Mouse (Mus musculus) ES-Bruce4 (cell line): ENCODE results near the gene Mrpl54. TPM values are rescaled to one million over a fixed set of nuclear protein-coding genes. Genes with fewer than 3 reads are reported as not detected.

Experiments used
- H3K27ac ChIP-seq: 2 replicates; pipeline ENCODE4 v1.5.1; 2012; ENCODE audit warnings: low read length, inconsistent platforms; ENCODE audit not compliant: insufficient read depth
- H3K27me3 ChIP-seq: 2 replicates; pipeline ENCODE4 v1.6.1; 2012; ENCODE audit warnings: mild to moderate bottlenecking, low read length, inconsistent platforms; ENCODE audit not compliant: control insufficient read depth, poor library complexity, insufficient read depth, severe bottlenecking
- H3K36me3 ChIP-seq: 2 replicates; pipeline ENCODE4 v1.6.1; 2012; ENCODE audit warnings: inconsistent platforms, mild to moderate bottlenecking, low read length, moderate library complexity; ENCODE audit not compliant: control insufficient read depth, poor library complexity, insufficient read depth, severe bottlenecking
- H3K4me1 ChIP-seq: one replicate; pipeline ENCODE4 v1.8.1; 2011; ENCODE audit warnings: low read length; ENCODE audit not compliant: control insufficient read depth, insufficient read depth
- H3K4me3 ChIP-seq: 2 replicates; pipeline ENCODE4 v1.5.1; 2011; ENCODE audit warnings: low read depth, mild to moderate bottlenecking, low read length
- H3K9ac ChIP-seq: 2 replicates; pipeline ENCODE4 v1.6.1; 2012; ENCODE audit warnings: low read depth, mild to moderate bottlenecking, inconsistent platforms; ENCODE audit not compliant: poor library complexity, severe bottlenecking
- H3K9me3 ChIP-seq: replicated peaks from 2 replicates; pipeline ENCODE4 v1.6.1; 2012; ENCODE audit warnings: mild to moderate bottlenecking, low read length, inconsistent platforms; ENCODE audit not compliant: control insufficient read depth, poor library complexity, insufficient read depth, severe bottlenecking
- CTCF ChIP-seq: IDR thresholded peaks from one replicate; pipeline ENCODE4 v1.8.1; 2011; ENCODE audit warnings: low read depth, low read length
- EP300 ChIP-seq: IDR thresholded peaks from 2 replicates; pipeline ENCODE4 v1.6.1; 2011; ENCODE audit warnings: low read depth, low read length; ENCODE audit not compliant: insufficient read depth
- POLR2A ChIP-seq: IDR thresholded peaks from one replicate; pipeline ENCODE4 v1.8.1; 2011; ENCODE audit warnings: low read length; ENCODE audit not compliant: insufficient read depth
- polyA plus RNA-seq: library from polyadenylated mRNA; stranded (reverse); fragments of >200 nt; gene quantifications from 2 replicates; pipeline ENCODE4 v1.2.4, GENCODE M21; 2011; ENCODE audit warnings: low read depth; ENCODE audit not compliant: missing spikeins, insufficient read depth, insufficient read length

Mrpl54 gene
- polyA plus RNA-seq, 1 experiment, result 52.2 TPM

GRCm38 (mm10) chr10:81306837-81307682 is 40.3 kb upstream of the Mrpl54 start:
- no peaks in the 10 kb centered on the region for H3K4me1 ChIP-seq
- H3K4me3 ChIP-seq, result no peak overlapping the region
- H3K36me3 ChIP-seq, result no peaks in the 10 kb centered on the region; the same call in 1 of the 2 replicates
- H3K27me3 ChIP-seq, result no peaks in the 10 kb centered on the region
- TF ChIP-seq EP300, result no peak
- TF ChIP-seq CTCF, result no peak
- H3K9ac ChIP-seq, result no peak overlapping the region
- no peaks in the 10 kb centered on the region for H3K9me3 ChIP-seq
- no peak overlapping the region for H3K27ac ChIP-seq

- Histone ChIP-seq H3K27ac (no peak overlapping the region), H3K36me3 (no peaks in the 10 kb centered on the region; the same call in 1 of the 2 replicates), H3K9me3 (no peaks in the 10 kb centered on the region), H3K27me3 (no peaks in the 10 kb centered on the region), H3K9ac (no peak overlapping the region), H3K4me3 (no peak overlapping the region), H3K4me1 (no peaks in the 10 kb centered on the region)
- TF ChIP-seq CTCF (no peak), EP300 (no peak), POLR2A (no peak)
These were observed 39.5 kb upstream of the Mrpl54 start for GRCm38 (mm10) chr10:81306173-81306668.

DNA sequence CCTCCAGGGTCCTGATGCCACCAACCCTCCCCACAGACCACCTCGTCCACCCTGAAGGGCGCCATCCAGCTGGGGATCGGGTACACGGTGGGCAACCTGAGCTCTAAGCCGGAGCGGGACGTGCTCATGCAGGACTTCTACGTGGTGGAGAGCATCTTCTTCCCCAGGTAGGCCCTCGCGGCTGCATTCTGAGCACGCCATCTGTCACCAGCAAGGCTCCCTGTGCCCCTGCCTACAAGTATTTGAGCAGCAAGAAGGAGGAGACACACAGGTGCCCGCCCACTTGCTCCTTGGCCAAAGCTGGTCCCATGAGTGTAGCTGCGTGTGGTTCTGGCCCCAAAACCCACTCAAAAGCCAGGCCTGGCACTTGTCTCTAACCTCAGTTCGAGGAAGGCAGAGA is 38.9 kb upstream of the Mrpl54 start:
- H3K4me1 ChIP-seq, result no peaks in the 10 kb centered on the region
- no peak overlapping the region for H3K27ac ChIP-seq
- no peak overlapping the region for H3K9ac ChIP-seq
- no peaks in the 10 kb centered on the region for H3K36me3 ChIP-seq
- H3K4me3 ChIP-seq, result no peak overlapping the region
- TF ChIP-seq POLR2A (no peak), CTCF (no peak), EP300 (no peak)
- H3K9me3 ChIP-seq, result no peaks in the 10 kb centered on the region
- no peaks in the 10 kb centered on the region for H3K27me3 ChIP-seq

DNA sequence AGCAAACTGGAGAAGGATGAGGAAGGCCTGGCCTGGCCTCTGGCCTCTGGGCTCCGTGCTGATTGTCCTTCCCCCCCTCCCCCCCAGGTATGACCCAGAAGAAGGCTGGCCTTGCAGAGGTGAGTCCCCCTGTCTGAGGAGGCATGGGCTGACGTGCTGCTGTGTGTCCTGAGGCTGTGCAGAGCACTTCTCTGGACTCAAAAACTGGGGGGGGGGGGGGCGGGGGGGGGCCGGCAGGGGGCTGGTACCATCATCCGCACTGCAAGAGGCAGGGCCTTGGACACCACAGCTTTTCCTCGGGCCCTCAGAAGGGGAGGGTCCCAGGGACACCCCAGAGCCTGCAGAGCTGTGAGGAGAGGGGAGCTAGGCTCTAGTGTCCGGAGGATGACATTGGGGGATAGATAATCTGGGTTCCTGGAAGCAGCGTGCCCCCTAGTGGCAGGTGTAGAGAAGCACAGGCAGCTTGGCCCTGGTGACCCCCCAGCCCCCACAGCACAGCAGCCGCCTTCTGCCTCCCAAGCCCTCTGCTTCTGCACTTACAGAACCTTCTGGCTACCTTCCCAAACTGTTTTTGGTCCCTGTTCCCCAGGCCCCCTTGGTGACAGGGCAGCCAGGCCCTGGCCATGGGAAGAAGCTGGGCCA is 38.0 kb upstream of the Mrpl54 start:
- Histone ChIP-seq H3K36me3 (no peaks in the 10 kb centered on the region), H3K4me1 (no peaks in the 10 kb centered on the region), H3K4me3 (no peak overlapping the region), H3K9ac (no peak overlapping the region), H3K27me3 (no peaks in the 10 kb centered on the region), H3K9me3 (no peaks in the 10 kb centered on the region), H3K27ac (no peak overlapping the region)
- TF ChIP-seq POLR2A (no peak), CTCF (peak; percentile 91), EP300 (peak; percentile 27; the same call in 1 of the 2 replicates)

- Histone ChIP-seq H3K4me1 (no peaks in the 10 kb centered on the region), H3K27ac (no peak overlapping the region), H3K36me3 (no peaks in the 10 kb centered on the region), H3K9ac (no peak overlapping the region), H3K9me3 (no peaks in the 10 kb centered on the region), H3K27me3 (no peaks in the 10 kb centered on the region), H3K4me3 (no peak overlapping the region)
- TF ChIP-seq POLR2A (no peak), EP300 (no peak), CTCF (no peak)
These were observed 37.0 kb upstream of the Mrpl54 start for GRCm38 (mm10) chr10:81303761-81304160.

DNA sequence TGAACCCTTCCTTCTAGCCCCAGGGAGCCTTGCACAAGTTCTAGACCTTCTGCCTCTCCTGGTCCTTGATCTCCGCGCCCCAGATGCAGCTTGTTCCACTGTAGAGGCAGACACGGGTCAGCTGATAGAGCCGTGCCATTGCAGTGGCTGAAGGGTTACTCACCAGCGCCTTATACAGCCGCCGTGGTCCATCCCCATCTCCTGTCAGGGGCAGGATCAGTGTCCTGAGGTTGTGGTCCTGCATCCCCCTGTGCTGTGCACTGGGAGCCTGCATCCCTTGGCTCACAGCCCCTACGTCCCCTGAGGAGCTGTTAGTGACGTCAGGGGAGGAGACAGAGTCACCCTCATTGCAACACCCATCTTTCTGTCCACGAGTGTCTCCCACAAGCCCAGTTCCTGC is 36.5 kb upstream of the Mrpl54 start:
- no peak overlapping the region for H3K9ac ChIP-seq
- TF ChIP-seq EP300 (no peak), POLR2A (no peak), CTCF (no peak)
- H3K36me3 ChIP-seq, result no peaks in the 10 kb centered on the region
- no peak overlapping the region for H3K27ac ChIP-seq
- no peak overlapping the region for H3K4me3 ChIP-seq
- H3K27me3 ChIP-seq, result no peaks in the 10 kb centered on the region
- no peaks in the 10 kb centered on the region for H3K4me1 ChIP-seq
- no peaks in the 10 kb centered on the region for H3K9me3 ChIP-seq
